Mouse (Mus musculus): Measurements from ENCODE around the gene Gprc5c. TPM values are rescaled to one million over a fixed set of nuclear protein-coding genes. Genes with fewer than 3 reads are reported as not detected.

Gene Gprc5c
- total RNA-seq, 2 experiments from 2014 or later, result 5.1 to 7.5 TPM

DNA sequence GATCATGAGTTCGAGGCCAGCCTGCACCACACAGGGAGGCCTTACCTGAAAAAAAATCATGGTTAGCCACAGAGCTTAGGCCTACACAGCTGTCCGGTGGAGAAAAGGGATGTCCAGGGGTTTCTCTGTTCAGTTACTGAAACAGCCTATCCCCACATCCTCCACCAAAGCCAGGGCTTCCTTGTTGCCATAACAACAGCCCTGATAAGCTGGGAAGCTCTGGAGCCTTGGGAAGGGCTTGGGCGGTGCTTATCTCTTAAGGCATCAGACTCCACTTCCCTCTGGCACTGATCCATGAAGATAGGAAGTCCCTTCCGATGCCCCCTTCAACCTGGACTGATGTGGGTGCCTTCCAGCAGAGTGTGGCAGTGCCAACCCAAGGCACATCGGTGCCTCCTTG lies 17.8 kb upstream of the Gprc5c start:
- DNase-seq, result no peak

DNA sequence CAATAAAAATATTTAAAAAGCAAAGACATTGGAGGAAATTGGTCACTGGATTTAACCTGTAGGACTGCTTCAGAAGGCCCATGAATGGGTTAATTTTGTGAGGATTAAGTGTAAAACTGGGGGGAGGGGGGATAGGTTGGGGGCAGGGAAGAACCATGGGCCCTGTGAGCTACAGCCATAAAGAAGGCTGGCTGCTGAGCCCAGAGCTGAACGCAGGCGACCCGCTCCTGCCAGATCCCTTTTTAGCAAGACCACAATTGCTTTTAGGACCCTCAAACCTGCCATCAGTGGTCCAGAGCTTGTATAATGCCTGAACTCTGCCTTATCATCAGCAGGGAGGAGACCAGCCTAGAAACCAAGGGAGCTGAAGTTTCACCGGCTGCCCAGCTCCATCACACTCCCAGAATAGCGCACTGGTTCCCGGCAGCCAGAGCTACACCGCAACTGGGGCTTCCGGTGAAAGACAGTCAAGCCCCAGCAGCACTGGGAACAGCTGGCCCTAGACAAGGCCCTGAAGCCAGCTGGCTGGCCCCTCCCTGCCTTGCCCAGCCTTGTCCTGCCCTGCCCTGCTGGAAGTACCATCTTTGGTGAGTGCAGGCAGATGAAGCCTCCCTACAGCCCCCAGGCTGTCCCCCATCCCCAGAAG lies 7.0 kb upstream of the Gprc5c start:
- peak; percentile 38 to 64 for DNase-seq

DNA sequence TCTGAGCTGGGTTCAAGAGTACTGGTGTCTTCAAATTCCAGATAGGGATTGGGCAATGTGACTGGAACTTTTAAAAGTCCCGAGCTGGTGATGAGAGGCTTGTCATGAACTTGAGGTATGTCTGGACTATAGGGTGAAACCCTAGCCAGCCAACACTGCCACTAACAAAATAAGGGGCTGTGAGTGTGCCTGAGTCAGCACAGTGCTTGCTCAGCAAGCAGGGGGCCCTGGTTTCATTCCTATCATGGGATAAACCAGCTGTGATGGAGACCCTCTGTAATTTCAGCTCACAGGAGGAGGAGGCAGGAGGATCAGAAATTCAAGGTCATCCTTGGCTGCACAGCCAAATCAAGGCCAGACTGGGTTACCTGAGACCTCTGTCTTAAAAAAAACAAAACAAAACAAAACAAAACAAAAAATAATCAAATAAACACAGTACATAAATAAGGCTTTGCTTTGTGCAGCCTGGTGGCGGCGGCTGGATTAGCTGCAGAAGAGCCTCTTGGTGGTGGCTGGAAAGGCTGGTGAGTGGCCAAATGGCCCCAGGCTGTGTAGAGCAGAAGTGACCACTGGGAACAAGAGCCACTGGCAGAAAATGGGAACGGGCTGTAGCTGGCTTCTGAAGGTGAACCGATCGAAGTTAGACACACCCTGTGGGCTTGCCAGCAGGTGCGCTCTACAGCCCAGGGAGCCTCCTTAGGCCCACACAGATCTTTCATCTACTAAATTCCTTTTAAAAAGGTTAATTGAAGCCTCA lies 6.3 kb upstream of the Gprc5c start:
- no peak for DNase-seq

DNA sequence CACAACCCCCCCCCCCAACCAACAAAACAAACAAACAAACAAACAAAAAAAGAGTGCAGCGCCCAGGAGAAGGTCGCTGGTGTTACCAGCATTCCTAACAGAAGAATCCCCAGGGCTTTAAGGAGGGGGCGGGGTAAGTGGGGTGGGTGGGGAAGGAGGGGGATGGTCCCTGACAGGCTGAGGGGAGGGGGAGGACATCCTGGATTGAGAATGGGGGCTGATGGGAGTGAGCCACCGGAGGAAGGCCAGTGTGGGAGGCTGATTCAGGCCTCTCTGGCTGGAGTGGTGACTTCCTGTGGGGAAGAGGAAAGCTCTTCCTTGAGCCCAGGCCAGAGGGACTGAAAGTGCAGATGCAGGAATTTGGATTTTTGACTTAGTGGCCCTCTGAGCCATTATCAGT lies 4.6 kb upstream of the Gprc5c start:
- no peak for DNase-seq

DNA sequence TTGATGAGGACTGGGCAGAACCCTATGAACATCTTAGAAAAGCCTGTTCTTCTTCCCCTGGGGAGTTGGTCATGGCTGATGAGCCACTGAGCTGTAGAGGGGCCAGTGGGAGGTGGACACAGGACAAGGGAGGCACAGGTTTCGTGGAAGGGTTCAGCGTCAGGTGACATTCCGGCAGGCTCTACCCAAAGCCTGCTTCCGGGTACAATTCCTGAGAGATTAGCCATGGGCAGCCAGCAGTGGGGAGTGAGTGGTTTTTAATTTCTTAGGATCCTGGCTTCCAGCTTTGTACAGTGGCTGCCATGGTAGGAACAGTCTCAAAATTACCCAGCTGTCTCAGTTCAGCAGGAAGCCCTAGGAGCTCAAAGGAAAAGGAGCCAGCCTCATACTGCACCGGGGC lies 3.9 kb upstream of the Gprc5c start:
- no peak for DNase-seq

DNA sequence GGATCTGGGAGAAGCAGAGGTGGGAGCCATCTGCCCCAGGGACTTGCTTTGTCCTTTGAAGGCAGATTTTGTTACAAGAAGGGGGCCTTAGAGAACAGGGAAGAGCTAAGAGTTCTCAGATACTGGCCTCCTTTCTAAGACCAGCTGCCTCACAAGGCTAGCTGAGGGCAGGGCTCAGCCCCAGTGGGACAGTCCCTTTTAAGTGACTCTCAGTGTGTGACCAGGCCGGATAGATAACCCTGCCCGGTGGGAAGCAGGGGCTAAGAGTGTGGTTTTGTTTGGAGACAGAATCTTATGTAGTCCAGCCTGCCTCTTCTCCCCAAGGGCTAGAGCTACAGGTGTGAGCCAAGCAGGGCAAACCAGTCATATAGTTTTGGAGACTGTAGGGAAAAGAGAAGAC lies 1.4 kb upstream of the Gprc5c start:
- no peak for DNase-seq

DNA sequence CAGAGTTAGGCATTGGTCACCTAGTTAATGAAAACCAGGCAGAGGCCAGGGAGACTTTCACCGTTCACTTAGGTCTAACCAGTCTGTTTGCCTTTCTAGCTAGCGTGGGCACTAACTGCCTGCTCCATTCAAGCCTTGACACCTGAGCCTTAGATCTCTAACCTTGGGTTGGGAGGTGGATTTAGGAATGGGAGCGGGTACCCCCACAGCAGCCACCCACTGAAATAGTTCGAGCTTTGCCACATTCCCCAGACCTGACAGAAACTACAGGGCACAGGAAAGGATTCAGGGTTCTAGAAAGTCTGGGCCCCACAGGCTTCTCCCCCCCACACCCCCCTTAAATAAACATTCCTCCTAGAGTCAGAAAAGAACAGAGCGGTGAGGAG lies 893 bp upstream of the Gprc5c start:
- no peak for DNase-seq

DNA sequence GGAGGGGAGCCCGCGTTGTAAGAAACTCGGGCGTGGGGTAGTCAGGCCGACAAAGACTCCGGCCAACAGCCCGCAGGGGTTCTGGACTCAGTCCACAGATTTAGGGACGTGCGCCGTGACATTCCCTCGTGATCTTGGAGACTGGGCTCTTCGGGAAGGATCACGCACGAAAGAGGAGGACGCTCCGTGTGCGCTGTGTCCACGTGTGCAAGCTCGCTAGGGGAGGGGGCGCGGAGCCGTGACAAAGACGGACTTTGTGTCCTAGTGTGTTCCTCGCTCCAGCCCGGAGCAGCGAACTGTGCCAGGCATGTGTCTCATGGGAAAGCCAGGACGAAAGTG lies 286 bp downstream of the Gprc5c start:
- no peak for DNase-seq

DNA sequence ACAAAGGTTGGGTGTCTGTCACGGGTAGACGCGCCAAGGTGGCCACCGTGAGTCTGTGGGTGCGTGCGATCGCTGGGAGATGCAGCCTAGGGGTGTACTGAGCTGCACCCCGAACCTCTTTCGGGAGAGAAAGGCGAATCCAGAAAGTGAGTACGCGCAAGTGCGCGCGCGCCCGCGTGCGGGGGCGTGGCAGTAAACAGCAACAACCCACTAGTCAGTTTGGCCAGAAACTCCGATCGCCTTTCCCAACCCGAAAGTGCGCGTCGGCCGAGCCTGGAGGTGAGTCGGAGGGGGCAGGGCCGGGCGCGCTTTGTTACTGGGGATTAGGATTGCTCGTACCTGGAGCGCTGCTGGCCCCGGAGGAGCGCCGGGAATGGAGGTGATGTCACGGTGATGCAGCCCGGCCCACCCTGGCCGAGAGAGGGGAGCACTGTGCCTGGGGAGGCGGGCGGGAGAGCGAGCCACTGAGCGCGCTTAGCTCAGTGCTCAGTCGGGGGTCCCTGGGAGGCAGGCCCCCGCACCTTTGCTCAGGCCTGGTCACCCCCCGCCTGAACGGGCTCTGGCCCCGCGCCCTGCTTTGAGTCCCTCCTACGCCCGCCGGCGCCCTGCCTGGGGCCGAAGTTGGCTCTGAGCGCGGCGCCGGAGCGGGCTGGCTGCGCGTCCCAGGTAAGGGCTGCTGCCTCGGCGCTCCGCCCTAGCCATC lies 807 bp downstream of the Gprc5c start:
- DNase-seq, result peak; percentile 76 to 86

DNA sequence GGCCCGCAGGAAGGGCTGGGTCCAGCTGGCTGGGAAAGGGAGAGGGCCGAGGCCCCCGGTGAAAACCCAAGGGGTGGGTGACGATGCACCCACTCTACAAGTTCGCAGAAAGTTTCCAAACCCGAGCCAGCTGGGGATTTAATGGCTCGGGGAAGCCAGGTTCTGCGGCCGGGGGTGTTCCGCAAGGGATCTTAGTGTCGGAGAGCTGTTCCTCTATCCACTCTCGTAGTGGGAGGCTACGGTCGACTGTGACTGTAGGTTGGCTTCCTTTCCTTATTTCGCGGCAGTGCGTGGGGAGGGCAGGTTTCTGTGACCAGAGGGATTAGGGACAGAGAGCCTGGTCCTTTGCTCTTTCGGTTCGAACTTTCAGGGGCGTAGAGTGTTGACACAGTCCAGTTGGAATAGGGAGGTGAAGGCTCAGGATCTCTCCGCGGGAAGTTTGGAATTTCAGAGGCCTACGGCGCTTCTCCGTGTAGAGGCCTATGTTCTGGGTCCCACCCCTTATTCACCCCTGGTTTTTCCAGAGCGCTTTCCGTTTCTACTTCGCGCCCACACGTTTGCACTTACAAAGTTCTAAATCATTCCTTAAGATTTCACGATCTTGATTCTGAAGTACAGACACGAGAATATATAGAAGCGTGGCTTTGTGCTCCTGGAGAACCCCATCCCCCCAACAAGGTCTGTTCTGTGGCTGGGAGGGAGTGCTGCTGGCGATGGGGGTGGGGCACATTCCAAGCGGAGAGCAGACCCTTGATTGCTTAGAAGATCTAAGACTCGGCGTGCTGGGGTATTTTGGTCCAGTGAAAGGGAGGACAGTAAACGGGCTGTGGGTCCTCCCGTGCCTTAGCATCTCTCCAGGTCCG lies 1.6 kb downstream of the Gprc5c start:
- peak in 1 of 2 experiments; percentile 52 for DNase-seq

DNA sequence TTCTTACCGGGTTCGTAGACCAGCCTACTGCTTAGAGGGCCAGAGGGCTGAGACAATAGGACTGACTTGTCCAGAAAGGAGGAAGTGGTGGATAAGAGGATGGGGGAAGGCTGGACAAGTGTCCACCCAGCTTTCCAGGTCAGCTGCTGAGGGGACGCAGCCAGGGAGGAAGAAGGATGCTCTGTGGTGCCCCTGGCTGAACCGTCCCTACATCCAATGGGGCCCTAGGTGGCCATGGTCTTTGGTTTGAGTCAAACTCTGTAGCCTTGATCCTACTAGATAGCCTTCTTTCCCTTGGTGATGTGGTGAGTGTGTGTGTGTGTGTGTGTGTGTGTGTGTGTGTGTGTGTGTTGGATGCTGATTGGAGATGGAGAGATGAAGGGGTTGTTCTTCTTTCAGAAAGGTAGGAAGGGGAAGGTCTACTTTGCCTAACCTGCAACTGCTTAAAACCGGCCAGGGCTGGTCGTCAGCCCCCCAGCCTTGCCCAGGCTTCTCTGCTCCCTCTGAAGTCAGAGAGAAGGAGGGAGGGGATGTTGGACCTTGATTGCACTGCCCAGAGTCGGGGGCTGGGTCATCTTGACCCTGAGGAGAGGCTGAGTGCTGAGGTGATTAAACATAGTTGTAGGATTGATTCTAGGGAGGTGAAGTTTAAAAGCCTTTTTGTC lies 2.4 kb downstream of the Gprc5c start:
- no peak for DNase-seq

DNA sequence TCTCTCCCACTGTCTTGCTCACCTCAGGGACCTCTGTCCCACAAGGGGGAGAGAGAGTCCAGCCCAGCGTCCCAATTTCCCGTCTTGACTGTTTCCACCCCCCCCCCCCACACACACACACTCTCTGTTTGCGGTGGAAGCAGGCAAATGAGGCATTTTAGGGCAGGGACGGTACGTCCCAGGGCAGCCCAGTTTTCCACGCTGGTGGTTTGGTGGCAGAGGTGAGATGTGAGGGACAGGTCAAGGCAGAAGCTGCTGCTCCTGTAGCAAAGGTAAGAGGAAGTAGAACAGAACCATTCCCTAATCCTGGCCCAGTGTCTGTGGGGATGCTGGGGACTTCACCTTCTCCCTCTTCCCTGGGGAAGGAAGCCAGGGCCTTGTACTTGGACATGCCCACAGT lies 3.6 kb downstream of the Gprc5c start:
- DNase-seq, result no peak

DNA sequence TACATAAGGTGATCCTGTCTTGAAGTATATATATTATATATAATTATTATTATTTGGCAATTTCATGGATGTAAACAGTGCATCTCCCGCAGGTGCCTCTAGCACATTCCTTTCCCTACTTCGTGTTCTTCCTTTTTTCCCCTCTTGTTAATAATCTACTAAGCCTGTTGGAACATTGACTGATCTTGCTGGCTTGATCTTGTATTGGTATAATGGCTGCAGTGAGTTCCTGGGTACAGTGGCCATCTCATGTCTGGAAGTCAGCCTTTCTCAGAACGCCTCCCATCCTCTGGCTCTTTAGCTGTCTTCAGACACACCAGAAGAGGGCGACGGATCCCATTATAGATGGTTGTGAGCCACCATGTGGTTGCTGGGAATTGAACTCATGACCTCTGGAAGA lies 5.2 kb downstream of the Gprc5c start:
- no peak for DNase-seq

DNA sequence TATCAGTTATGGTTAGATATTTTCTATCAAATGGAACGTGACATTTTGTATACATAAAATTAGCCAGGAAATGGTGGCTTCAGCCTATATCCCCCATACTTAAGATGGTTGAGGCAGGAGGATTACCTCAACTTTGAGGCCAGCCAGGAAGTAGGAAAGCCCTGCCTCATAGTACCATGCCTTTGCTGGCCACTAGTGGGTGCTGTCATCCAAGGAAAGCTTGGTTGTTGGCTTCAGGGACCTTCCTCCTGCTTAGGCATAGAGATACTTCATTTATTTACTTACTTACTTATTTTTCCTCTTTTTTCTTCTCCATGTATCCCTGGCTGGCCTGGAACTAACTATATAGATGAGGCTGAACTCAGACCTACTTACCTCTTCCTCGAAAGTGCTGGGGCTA lies 7.7 kb downstream of the Gprc5c start:
- peak in 1 of 2 experiments; percentile 40 for DNase-seq

DNA sequence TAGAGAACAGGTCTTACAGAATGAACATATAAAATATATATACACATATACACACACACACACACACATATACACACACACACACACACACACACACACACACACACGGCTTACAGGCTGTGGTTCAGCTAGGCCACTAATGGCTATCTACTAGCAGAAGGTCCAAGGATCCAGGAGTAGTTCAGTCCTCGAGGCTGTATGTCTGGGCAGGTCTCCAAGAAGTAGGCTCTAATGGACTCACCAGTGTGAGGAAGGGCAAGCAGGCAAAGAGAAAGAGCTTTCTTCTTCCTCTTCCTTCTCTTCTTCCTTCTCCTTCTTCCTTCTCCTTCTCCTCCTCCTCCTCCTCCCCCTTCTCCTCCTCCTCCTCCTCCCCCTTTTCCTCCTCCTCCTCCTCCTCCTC lies 10.1 kb downstream of the Gprc5c start:
- no peak for DNase-seq

DNA sequence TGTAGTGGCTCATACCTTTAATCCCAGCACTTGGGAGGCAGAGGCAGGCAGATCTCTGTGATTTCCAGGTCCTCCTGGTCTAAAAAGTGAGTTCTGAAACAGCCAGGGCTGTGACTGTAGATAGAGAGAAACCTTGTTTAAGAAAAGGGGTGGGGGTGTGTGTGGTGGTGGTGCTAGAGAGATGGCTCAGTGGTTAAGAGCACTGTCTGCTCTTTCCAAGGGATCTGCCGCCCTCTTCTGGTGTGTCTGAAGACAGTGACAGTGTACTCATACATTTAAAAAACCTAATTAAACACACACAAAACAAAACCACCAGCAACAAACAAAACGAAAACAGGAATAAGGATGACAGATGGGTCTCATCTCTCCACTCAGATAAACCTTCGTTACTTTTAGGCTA lies 11.7 kb downstream of the Gprc5c start:
- DNase-seq, result no peak

DNA sequence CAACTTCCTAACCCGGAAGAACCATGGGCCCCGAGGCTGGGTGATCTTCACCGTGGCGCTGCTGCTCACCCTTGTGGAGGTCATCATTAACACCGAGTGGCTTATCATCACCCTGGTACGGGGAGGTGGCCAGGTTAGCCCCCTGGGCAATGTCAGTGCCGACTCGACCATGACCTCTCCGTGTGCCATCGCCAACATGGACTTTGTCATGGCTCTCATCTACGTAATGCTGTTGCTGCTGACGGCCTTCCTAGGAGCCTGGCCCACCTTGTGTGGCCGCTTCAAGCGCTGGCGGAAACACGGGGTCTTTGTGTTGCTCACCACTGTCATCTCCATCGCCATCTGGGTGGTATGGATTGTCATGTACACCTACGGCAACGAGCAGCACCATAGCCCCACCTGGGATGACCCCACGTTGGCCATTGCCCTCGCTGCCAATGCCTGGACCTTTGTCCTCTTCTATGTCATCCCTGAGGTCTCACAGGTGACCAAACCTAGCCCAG lies 13.0 kb downstream of the Gprc5c start:
- no peak for DNase-seq

DNA sequence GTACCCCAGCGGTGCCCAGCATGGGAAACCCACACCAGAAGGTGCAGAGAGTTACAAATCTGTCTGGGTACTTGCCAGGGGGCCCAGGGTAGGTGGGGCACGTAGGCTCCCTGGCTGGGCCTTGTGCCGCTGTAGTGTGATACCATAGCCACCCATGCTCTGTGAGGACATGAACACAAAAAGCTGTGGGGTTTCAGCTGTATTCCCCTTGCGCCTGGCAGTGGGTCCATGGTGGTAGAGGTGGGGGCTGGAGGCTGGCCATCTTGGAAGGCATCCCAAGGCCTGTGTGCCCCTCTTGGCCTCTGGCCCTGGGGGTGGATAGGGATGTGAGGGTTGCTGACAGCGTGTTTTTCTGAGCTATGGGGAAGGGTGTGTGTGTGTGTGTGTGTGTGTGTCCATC lies 15.0 kb downstream of the Gprc5c start:
- peak in 1 of 2 experiments; percentile 37 for DNase-seq

DNA sequence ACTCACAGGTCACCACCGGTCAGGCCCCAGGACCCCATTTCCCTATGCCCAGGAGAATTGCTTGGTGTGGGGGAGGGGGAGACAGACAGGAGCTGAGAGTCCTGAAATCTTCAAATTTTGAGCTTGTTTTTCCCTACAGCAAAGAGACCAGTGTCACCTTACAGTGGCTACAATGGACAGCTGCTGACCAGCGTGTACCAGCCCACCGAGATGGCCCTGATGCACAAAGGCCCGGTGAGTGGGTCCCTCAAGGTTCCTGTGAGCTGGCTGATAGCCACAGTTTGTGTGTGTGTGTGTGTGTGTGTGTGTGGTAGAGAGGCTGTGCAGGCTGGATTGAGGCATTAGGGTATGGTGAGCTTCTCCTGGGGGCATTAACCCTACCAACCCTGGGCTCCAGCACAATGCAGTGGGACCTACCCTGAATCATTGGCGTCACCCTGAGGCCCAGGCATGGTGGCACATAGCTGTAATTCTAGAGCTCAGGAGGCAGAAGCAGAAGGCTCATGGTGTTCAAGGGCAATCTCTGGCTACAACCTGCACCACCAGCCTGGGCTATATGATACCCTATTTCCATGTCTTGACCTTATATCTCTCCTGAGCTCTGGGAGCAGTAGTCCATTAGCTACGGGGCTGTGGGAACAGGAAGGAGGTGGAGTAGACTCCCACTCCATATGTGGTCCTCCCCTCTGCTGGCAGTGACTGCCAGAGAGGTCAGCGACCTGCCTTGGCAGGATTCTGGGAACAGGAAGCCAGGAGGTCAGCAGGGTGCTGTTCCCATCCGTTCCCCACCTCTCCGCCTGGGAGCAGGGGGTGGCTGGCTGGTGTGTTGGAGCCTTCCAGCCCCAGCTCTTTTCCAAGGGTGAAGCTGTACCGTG lies 15.8 kb downstream of the Gprc5c start:
- peak; percentile 69 to 86 for DNase-seq

DNA sequence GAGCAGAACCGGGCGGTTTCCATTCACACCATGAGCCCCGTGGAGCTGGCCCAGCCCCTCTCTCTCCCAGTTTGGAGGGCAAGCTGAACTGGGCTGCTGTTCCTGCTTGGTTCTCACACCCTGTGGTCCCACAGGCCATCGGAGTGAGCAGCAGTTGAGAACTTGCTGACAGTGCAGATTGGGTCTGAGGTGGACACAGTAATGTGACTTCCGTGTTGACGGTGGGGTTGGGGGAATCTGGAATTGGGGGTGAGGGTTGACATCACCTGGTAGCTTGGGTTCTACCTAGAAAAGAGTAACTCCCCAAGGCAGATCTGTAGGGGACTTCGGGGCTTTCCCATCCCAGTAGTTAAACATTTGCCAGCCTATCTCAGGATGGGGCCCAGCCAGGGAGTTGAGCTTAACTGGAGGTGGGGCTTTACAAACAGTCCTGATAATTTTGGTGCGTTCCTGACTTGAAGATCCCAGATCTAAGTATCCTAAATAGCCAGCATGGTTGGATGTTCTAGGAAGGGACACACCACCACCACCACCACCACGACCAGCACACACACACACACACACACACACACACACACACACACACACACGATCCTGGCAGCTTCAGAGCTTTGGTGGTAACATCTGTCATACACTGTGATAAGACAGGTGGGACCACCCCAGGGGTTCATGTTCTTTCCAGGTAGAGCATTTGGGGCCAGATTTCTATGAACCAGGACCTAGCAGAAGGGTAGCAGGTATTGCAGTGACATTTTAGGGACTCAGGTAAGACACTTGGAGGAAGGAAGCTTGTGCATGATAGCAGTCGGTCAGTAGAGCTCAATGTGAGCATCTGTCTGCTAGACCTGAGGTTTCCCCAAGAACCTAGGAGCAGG lies 16.6 kb downstream of the Gprc5c start:
- DNase-seq, result no peak

All from heart, adult 18-20 months (tissue).